Mouse (Mus musculus) left cerebral cortex, postnatal 10 days (tissue): ENCODE results near the gene Slc39a10. TPM values are rescaled to one million over a fixed set of nuclear protein-coding genes. Genes with fewer than 3 reads are reported as not detected.

Experiments used
- DNase-seq, 2 experiments: peaks; one replicate each; pipeline ENCODE4 v3.0.0; 2021 to 2022; ENCODE audit warnings: low spot score in 2 of 2, mixed read lengths in 1 of 2; ENCODE audit errors: extremely low spot score in 1 of 2
- intact Hi-C: fragments of 180-260 bp; cut with DNase I; formaldehyde crosslinking; loops from one replicate; pipeline ENCODE4 v1.15.1; 2025
- total RNA-seq, 2 experiments: library from RNA; stranded (reverse); gene quantifications; 2 replicates each; pipeline ENCODE4 v1.2.3; 2021

Gene Slc39a10
- total RNA-seq, result 100 to 1,000 TPM; 130 to 139 TPM

- no peak for DNase-seq
- intact Hi-C loops, result no loop called here
Measured at GRCm38 (mm10) chr1:46892752-46893151, at the start of gene Slc39a10. Gene Slc39a10 (minus strand): TSS chr1:46892852.

DNA sequence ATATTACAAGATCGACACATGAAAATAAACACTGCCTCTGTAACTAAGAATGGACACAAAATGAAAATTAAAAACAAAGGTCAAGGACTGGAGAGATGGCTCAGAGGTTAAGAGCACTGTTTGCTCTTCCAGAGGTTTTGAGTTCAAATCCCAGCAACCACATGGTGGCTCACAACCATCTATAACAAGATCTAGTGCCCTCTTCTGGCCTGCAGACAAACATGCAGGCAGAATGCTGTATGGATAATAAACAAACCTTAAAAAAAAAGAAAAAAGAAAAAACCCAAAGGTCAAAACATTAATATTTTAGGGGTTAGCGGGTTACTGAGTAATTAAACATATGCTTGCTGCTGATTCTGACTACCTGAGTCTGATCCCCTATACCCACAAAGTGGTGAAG, 46.6 kb upstream of the Slc39a10 start:
- intact Hi-C loops, result no loop called here
- DNase-seq, result no peak

DNA sequence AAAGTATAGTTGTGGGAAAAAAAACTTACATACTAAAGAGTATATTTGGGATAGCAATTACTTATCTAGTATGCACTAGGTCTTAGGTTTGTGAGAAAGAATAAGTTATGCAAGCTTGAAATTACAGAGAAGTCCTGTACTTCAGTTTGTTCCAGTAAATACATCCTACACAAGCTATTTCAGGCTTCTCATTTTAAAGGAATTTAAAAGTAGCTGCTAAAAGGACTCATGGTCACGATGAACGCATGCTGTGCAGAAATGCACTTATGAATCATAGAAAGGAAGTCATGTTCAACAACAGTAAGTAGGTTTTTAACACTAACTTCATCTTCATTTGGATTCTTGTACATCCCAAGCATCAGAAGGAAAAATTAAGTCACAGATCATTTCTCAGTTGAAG, 45.0 kb upstream of the Slc39a10 start:
- intact Hi-C loops, result no loop called here

GRCm38 (mm10) chr1:46927104-46927503, 34.5 kb upstream of the Slc39a10 start:
- intact Hi-C loops, result no loop called here
- DNase-seq, result no peak

More for the DNA sequence above, 45.0 kb upstream of the Slc39a10 start:
- peak in 1 of 2 experiments; percentile 8 for DNase-seq

DNA sequence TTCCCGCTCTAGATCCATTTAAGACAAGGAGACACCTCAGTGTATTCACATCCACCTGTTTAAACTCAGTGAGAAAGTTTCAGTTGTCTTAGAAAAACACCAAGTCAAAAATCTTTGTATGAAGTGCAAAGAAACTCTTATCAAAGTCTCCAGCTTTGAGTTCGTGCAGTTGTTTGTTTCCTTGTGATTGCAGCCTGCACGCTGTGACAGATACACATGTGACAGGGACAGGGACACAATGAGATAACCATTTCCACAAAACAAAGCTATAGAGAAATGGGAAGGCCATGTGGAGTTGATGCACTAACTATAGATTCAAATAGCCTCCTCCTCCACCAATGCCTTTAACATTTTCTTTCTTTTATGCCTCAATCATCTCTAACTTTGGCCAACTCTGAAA, 33.6 kb upstream of the Slc39a10 start:
- no peak for DNase-seq
- intact Hi-C loops, result no loop called here

GRCm38 (mm10) chr1:46924992-46925391, 32.3 kb upstream of the Slc39a10 start:
- DNase-seq, result no peak
- intact Hi-C loops, result no loop called here

- no peak for DNase-seq
- intact Hi-C loops, result no loop called here
Measured at GRCm38 (mm10) chr1:46922904-46923303, 30.3 kb upstream of the Slc39a10 start.

- intact Hi-C loops, result no loop called here
- DNase-seq, result peak in 1 of 2 experiments; percentile 51
Measured at GRCm38 (mm10) chr1:46921630-46922029, 29.0 kb upstream of the Slc39a10 start.

GRCm38 (mm10) chr1:46916237-46916636, 23.6 kb upstream of the Slc39a10 start:
- intact Hi-C loops, result no loop called here

DNA sequence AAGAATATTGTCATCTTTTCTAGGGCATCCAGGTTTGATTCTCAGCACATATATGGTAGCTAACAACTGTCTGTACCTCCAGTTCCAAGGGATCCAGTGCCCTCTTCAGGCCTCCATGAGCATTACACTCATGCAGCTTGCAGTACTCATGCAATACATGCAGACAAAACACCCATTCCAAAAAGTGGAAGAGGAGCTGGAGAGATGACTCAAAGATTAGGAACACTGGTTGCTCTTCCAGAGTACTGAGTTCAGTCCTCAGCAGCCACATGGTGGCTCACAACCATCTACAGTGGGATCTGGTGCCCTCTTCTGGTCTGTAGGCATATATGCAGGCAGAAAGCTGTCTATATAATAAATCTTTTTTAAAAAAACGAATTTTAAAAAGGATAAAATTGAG, 21.7 kb upstream of the Slc39a10 start:
- intact Hi-C loops, result loop anchor here (5.0 kb wide), 1 partner anchor 57 kb away; no protein-coding TSS in a partner anchor
- no peak for DNase-seq

More at GRCm38 (mm10) chr1:46916237-46916636, 23.6 kb upstream of the Slc39a10 start:
- no peak for DNase-seq

DNA sequence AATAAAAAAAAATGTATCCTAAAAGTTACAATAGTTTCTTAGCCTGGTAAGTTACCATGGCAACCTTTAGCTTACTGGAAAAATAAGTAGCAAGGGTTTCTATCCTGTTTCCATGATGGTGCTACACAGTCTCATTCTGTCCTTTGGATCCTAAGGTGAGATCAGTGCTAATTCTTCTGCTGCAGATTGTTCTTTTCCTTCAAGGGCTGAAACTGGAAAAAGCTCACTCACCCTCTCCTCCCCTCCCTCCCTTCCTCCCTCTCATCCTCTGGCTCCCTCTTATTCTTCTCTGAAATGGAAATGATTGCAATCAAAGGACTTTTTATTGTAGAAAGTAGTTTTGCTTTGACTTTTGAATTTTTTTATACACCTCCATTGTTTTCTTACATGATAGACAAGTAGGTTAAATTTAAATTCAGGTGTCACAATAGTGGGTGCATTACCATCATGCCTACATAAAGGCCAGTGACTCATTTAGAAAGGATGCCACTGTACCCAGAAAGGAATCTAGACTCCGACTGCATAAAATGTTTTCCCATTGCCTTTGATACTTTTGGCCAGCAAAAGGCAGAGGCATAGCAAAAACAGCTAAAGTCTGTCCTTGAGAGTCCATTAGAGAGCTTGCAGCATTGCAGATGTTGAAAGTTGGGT, 20.0 kb upstream of the Slc39a10 start:
- intact Hi-C loops, result loop anchor here (5.0 kb wide), 1 partner anchor 55 kb away; no protein-coding TSS in a partner anchor
- DNase-seq, result no peak

DNA sequence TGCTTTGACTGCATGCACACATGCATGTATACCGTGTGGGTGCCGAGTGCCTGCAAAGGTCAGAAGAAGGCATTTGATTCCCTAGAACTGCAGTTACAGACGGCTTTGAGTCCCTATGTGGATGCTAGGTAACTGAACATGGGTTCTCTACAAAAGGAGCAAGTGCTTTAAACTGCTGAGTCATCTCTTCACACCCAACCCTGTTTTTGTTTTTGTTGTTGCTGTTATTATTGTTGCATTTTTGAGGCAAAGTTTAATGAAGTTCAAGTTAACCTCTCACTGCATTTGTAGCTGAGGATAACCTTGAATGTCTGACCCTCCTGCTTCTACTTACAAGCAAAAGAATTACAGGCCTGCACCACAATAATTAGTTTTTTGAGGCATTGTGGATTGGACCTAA, 17.5 kb upstream of the Slc39a10 start:
- intact Hi-C loops, result loop anchor here (5.0 kb wide), 1 partner anchor 53 kb away; no protein-coding TSS in a partner anchor
- DNase-seq, result no peak

GRCm38 (mm10) chr1:46905706-46906105, 13.1 kb upstream of the Slc39a10 start:
- intact Hi-C loops, result no loop called here
- peak in 1 of 2 experiments; percentile 3 for DNase-seq

- no peak for DNase-seq
- intact Hi-C loops, result no loop called here
Measured at GRCm38 (mm10) chr1:46902102-46902683, 9.5 kb upstream of the Slc39a10 start.

GRCm38 (mm10) chr1:46894281-46894842, 1.7 kb upstream of the Slc39a10 start:
- no peak for DNase-seq
- intact Hi-C loops, result no loop called here

DNA sequence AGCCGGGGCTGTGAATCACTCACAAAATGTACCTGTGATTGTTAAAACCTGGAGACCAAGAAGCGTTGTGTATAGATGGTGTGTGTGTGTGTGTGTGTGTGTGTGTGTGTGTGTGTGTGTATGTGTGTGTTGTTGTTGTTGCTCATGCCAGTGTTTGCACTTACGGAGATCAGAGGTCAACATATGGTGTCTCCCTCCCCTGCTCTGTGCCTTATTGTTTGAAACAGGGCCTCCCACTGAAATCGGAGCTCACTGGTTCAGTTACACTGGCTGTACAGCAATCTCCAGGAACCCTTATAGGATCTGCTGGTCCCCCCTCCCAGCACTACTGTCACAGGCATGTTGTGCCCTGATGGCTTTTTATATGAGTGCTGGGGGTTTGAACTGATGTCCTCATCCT, 3.9 kb downstream of the Slc39a10 start:
- DNase-seq, result no peak
- intact Hi-C loops, result no loop called here

DNA sequence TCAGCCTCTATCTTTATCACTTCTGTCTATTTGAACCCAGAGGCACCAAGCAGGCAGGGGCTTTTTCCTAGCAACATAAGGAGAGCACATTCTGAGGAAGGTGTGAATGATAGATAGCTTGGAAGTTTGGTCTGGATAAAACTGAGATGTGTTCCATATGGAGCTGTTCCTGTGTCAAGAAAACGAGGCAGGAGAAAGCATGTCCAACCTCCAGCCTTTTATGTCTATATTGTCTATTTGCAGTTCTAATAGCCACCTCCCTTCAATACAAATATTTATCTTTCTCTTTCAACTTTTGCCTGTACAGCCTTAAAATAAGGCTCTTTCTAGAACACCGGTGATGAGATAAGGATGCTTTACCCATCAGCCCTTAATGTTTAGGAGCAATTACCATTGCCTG, 4.3 kb downstream of the Slc39a10 start:
- intact Hi-C loops, result no loop called here
- DNase-seq, result no peak

- intact Hi-C loops, result no loop called here
- DNase-seq, result no peak
Measured at GRCm38 (mm10) chr1:46887908-46888307, 4.7 kb downstream of the Slc39a10 start.

GRCm38 (mm10) chr1:46886091-46886490, 6.6 kb downstream of the Slc39a10 start:
- intact Hi-C loops, result no loop called here
- DNase-seq, result no peak

GRCm38 (mm10) chr1:46885231-46885630, 7.4 kb downstream of the Slc39a10 start:
- intact Hi-C loops, result no loop called here
- no peak for DNase-seq
